Mouse (Mus musculus): ENCODE results near the gene Med13. TPM values are rescaled to one million over a fixed set of nuclear protein-coding genes. Genes with fewer than 3 reads are reported as not detected.

Med13 gene
- polyA plus RNA-seq, 1 experiment from 2014 or later = 12.8 TPM

GRCm38 (mm10) chr11:86395513-86396125, 38.2 kb upstream of the Med13 start:
- ATAC-seq (ENCODE audit: insufficient read depth) (peak; percentile 52; the same call in 1 of the 2 replicates), DNase-seq (peak; percentile 71)
- no peaks in the 10 kb centered on the region for H3K9me3 ChIP-seq (ENCODE audit: low read depth, low read length)
- H3K9ac ChIP-seq = peak overlapping the region; percentile 35; the same call in 1 of the 2 replicates
- H3K36me3 ChIP-seq (ENCODE audit: insufficient read depth) = no peaks in the 10 kb centered on the region
- no peak overlapping the region for H3K27ac ChIP-seq (ENCODE audit: low read depth)
- no peak overlapping the region for H3K4me3 ChIP-seq (ENCODE audit: low read depth, low read length)
- peak; percentile 53 for TF ChIP-seq CTCF (IDR thresholded peaks at IDR 0.05; ENCODE audit: low read depth)
- H3K4me2 ChIP-seq = peak overlapping the region; percentile 41; the same call in 1 of the 2 replicates
- no peaks in the 10 kb centered on the region for H3K27me3 ChIP-seq (ENCODE audit: insufficient read depth, low read length)
- H3K4me1 ChIP-seq (ENCODE audit: insufficient read depth) = peaks cover 5% of the 10 kb centered on the region; the same call in 1 of the 2 replicates
- WGBS = 4% methylated on average over 9 of the region's 9 CpGs

GRCm38 (mm10) chr11:86395100-86395499, 37.7 kb upstream of the Med13 start:
- DNase-seq (no peak), ATAC-seq (ENCODE audit: insufficient read depth) (no peak)
- Histone ChIP-seq H3K27me3 (ENCODE audit: insufficient read depth, low read length) (no peaks in the 10 kb centered on the region), H3K9ac (no peak overlapping the region), H3K27ac (ENCODE audit: low read depth) (no peak overlapping the region), H3K9me3 (ENCODE audit: low read depth, low read length) (no peaks in the 10 kb centered on the region), H3K4me3 (ENCODE audit: low read depth, low read length) (no peak overlapping the region), H3K4me1 (ENCODE audit: insufficient read depth) (peaks cover 5% of the 10 kb centered on the region; the same call in 1 of the 2 replicates), H3K36me3 (ENCODE audit: insufficient read depth) (no peaks in the 10 kb centered on the region), H3K4me2 (no peak overlapping the region)
- 78% methylated on average over 4 of the region's 4 CpGs for WGBS
- no peak for TF ChIP-seq CTCF (IDR thresholded peaks at IDR 0.05; ENCODE audit: low read depth)

GRCm38 (mm10) chr11:86391687-86392086, 34.3 kb upstream of the Med13 start:
- no peak for ATAC-seq (ENCODE audit: insufficient read depth)
- no peak overlapping the region for H3K27ac ChIP-seq (ENCODE audit: low read depth)
- H3K4me2 ChIP-seq = no peak overlapping the region
- no peak for DNase-seq
- H3K4me3 ChIP-seq (ENCODE audit: low read depth, low read length) = no peak overlapping the region
- no peaks in the 10 kb centered on the region for H3K36me3 ChIP-seq (ENCODE audit: insufficient read depth)
- peaks cover 8% of the 10 kb centered on the region; the same call in 1 of the 2 replicates for H3K4me1 ChIP-seq (ENCODE audit: insufficient read depth)
- H3K9me3 ChIP-seq (ENCODE audit: low read depth, low read length) = no peaks in the 10 kb centered on the region
- H3K9ac ChIP-seq = no peak overlapping the region
- no peaks in the 10 kb centered on the region for H3K27me3 ChIP-seq (ENCODE audit: insufficient read depth, low read length)
- 85% methylated on average over 7 of the region's 7 CpGs for WGBS
- no peak for TF ChIP-seq CTCF (IDR thresholded peaks at IDR 0.05; ENCODE audit: low read depth)

- no peak for TF ChIP-seq CTCF (IDR thresholded peaks at IDR 0.05; ENCODE audit: low read depth)
- Histone ChIP-seq H3K36me3 (ENCODE audit: insufficient read depth) (no peaks in the 10 kb centered on the region), H3K4me1 (ENCODE audit: insufficient read depth) (peaks cover 3% of the 10 kb centered on the region; the same call in 1 of the 2 replicates), H3K4me3 (ENCODE audit: low read depth, low read length) (no peak overlapping the region), H3K27me3 (ENCODE audit: insufficient read depth, low read length) (no peaks in the 10 kb centered on the region), H3K27ac (ENCODE audit: low read depth) (no peak overlapping the region), H3K9me3 (ENCODE audit: low read depth, low read length) (no peaks in the 10 kb centered on the region), H3K4me2 (no peak overlapping the region), H3K9ac (no peak overlapping the region)
- DNase-seq (no peak), ATAC-seq (ENCODE audit: insufficient read depth) (no peak)
- WGBS = 66% methylated on average over 1 of the region's 1 CpGs
Observed at GRCm38 (mm10) chr11:86390308-86390707, 32.9 kb upstream of the Med13 start.

GRCm38 (mm10) chr11:86389506-86389905, 32.1 kb upstream of the Med13 start:
- H3K9me3 ChIP-seq (ENCODE audit: low read depth, low read length) = no peaks in the 10 kb centered on the region
- H3K4me1 ChIP-seq (ENCODE audit: insufficient read depth) = 0 out of 2 replicates have a peak, but pooled peaks cover 2% of the 10 kb centered on the region
- H3K4me2 ChIP-seq = no peak overlapping the region
- no peaks in the 10 kb centered on the region for H3K27me3 ChIP-seq (ENCODE audit: insufficient read depth, low read length)
- TF ChIP-seq CTCF (IDR thresholded peaks at IDR 0.05; ENCODE audit: low read depth) = no peak
- DNase-seq (no peak), ATAC-seq (ENCODE audit: insufficient read depth) (no peak)
- H3K9ac ChIP-seq = no peak overlapping the region
- 70% methylated on average over 4 of the region's 4 CpGs for WGBS
- H3K4me3 ChIP-seq (ENCODE audit: low read depth, low read length) = no peak overlapping the region
- no peak overlapping the region for H3K27ac ChIP-seq (ENCODE audit: low read depth)
- no peaks in the 10 kb centered on the region for H3K36me3 ChIP-seq (ENCODE audit: insufficient read depth)

GRCm38 (mm10) chr11:86388821-86389480, 31.5 kb upstream of the Med13 start:
- H3K9me3 ChIP-seq (ENCODE audit: low read depth, low read length) = no peaks in the 10 kb centered on the region
- H3K27ac ChIP-seq (ENCODE audit: low read depth) = no peak overlapping the region
- H3K9ac ChIP-seq = no peak overlapping the region
- ATAC-seq (ENCODE audit: insufficient read depth) (no peak), DNase-seq (no peak)
- no peaks in the 10 kb centered on the region for H3K27me3 ChIP-seq (ENCODE audit: insufficient read depth, low read length)
- H3K4me1 ChIP-seq (ENCODE audit: insufficient read depth) = 0 out of 2 replicates have a peak, but pooled peaks cover 2% of the 10 kb centered on the region
- no peak overlapping the region for H3K4me3 ChIP-seq (ENCODE audit: low read depth, low read length)
- no peak overlapping the region for H3K4me2 ChIP-seq
- no peak for TF ChIP-seq CTCF (IDR thresholded peaks at IDR 0.05; ENCODE audit: low read depth)
- 80% methylated on average over 13 of the region's 13 CpGs for WGBS
- H3K36me3 ChIP-seq (ENCODE audit: insufficient read depth) = no peaks in the 10 kb centered on the region

DNA sequence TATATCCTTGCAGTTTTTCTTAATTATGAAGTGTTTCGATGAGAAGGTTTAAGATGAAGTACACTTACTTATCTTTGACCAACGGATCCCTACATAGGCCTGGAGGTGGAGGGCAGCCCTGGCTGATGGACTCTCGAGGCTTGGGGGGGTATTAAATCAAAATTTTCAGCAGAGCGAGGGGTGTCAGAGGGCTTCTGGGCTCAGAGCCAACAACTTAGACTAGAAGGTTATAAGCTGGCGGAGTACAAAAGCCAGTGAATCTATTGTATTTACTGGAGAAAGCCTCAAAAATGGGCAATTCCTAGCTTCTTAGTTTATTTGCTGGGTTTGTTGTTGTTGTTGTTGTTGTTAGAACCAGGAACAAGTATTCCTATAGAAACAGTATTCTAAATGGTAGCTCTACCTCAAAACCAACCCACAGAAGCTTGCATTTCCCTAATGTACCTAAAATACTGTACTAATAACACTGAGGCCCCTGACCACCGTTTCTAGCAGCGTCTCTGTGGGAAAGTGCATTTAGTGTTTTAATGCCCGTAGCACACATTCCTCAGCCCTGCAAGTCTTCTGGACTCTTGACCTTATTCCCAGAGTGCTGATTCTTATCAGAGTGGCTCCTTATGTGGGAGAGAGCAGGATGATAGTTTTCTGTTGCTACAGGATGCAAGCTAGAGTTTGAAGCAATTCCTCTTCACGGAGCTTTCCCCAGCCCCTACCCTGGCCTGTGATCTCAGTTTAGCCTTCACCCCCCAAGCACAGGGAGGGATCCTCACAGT, 29.9 kb upstream of the Med13 start:
- WGBS = 30% methylated on average over 9 of the region's 9 CpGs
- Histone ChIP-seq H3K4me3 (ENCODE audit: low read depth, low read length) (no peak overlapping the region), H3K9me3 (ENCODE audit: low read depth, low read length) (no peaks in the 10 kb centered on the region), H3K9ac (no peak overlapping the region), H3K27ac (ENCODE audit: low read depth) (no peak overlapping the region), H3K36me3 (ENCODE audit: insufficient read depth) (no peaks in the 10 kb centered on the region), H3K4me2 (no peak overlapping the region), H3K4me1 (ENCODE audit: insufficient read depth) (0 out of 2 replicates have a peak, but pooled peaks cover 2% of the 10 kb centered on the region), H3K27me3 (ENCODE audit: insufficient read depth, low read length) (no peaks in the 10 kb centered on the region)
- DNase-seq (peak; percentile 54), ATAC-seq (ENCODE audit: insufficient read depth) (no peak)
- TF ChIP-seq CTCF (IDR thresholded peaks at IDR 0.05; ENCODE audit: low read depth) = no peak

All from lung, embryonic 14.5 days (tissue).